Mouse (Mus musculus): ENCODE results near the gene Klri1. TPM values are rescaled to one million over a fixed set of nuclear protein-coding genes. Genes with fewer than 3 reads are reported as not detected.
"Not testable (repeated sequence)": the region's sequence is repeated elsewhere in the genome, so short reads cannot be mapped to it uniquely, and the experiment has no call there.

The Klri1 gene
- not detected for total RNA-seq (2021)

- no peak for DNase-seq
Observed at GRCm38 (mm10) chr6:129717032-129717431, at the start of gene Klri1. Gene Klri1 (minus strand): TSS chr6:129717132.

GRCm38 (mm10) chr6:129747654-129748032, 30.7 kb upstream of the Klri1 start:
- no peak for DNase-seq

- no peak for DNase-seq
Observed at GRCm38 (mm10) chr6:129747016-129747653, 30.2 kb upstream of the Klri1 start.

- no peak for DNase-seq
Observed at GRCm38 (mm10) chr6:129746151-129746550, 29.2 kb upstream of the Klri1 start.

- DNase-seq = no peak
Observed at GRCm38 (mm10) chr6:129740069-129740721, 23.3 kb upstream of the Klri1 start, which contains the start of gene Klri2. Gene Klri2 (minus strand): TSS chr6:129740484.

GRCm38 (mm10) chr6:129736414-129736813, 19.5 kb upstream of the Klri1 start:
- no peak for DNase-seq

- DNase-seq = no peak
Observed at GRCm38 (mm10) chr6:129727237-129727636, 10.3 kb upstream of the Klri1 start.

- no peak for DNase-seq
Observed at GRCm38 (mm10) chr6:129721390-129721789, 4.5 kb upstream of the Klri1 start.

- DNase-seq = no peak
Observed at GRCm38 (mm10) chr6:129720487-129720886, 3.6 kb upstream of the Klri1 start.

- DNase-seq = no peak
Observed at GRCm38 (mm10) chr6:129713566-129713965, 3.4 kb downstream of the Klri1 start.

- DNase-seq = not testable (repeated sequence)
Observed at GRCm38 (mm10) chr6:129691436-129691835, 25.5 kb downstream of the Klri1 start.

- DNase-seq = no peak
Observed at GRCm38 (mm10) chr6:129680379-129680778, 36.6 kb downstream of the Klri1 start.

- DNase-seq = no peak
Observed at GRCm38 (mm10) chr6:129678873-129679272, 38.1 kb downstream of the Klri1 start, which contains the start of gene Klrc1. Gene Klrc1 (minus strand): TSS chr6:129678973.

- DNase-seq = not testable (repeated sequence)
Observed at GRCm38 (mm10) chr6:129661301-129661700, 55.6 kb downstream of the Klri1 start.

- not testable (repeated sequence) for DNase-seq
Observed at GRCm38 (mm10) chr6:129660589-129660988, 56.3 kb downstream of the Klri1 start, which contains the start of gene Klrc2. Gene Klrc2 (minus strand): TSS chr6:129660689.

Small RNA genes lying within 50 kb of the gene (microRNA-seq; reads per million reads assigned to microRNA genes)
- 0 reads per million in 2 experiments for gene Mir680-1

Other genes starting within 250 kb of the Klri1 start
- under 1 TPM; 0.26 to 0.41 TPM for gene Olr1, start 210.0 kb downstream of the Klri1 start, total RNA-seq (2021)
- not detected for gene Tmem52b, start 204.6 kb downstream of the Klri1 start, total RNA-seq (2021)
- 10 to 100 TPM; 40.0 to 40.2 TPM for gene Gabarapl1, start 184.0 kb downstream of the Klri1 start, total RNA-seq (2021)
- not detected for gene Klre1, start 139.2 kb downstream of the Klri1 start, total RNA-seq (2021)
- gene Klrd1, start 125.3 kb downstream of the Klri1 start, total RNA-seq (2021) = not detected
- gene Klrk1, start 93.3 kb downstream of the Klri1 start, total RNA-seq (2021) = under 1 TPM in 1 of 2 experiments, not detected in 1; 0.17 TPM
- gene Klrc3, start 73.8 kb downstream of the Klri1 start, total RNA-seq (2021) = not detected
- not detected for gene Klrc2, start 56.4 kb downstream of the Klri1 start, total RNA-seq (2021)
- not detected for gene Klrc1, start 38.2 kb downstream of the Klri1 start, total RNA-seq (2021)
- gene Klri2, start 23.4 kb upstream of the Klri1 start, total RNA-seq (2021) = not detected
- gene Gm156, start 67.1 kb upstream of the Klri1 start, total RNA-seq (2021) = not detected
- not detected for gene Gm17631, start 145.5 kb upstream of the Klri1 start, total RNA-seq (2021)
- gene Klra17, start 159.5 kb upstream of the Klri1 start, total RNA-seq (2021) = not detected
- not detected for gene Klra5, start 200.5 kb upstream of the Klri1 start, total RNA-seq (2021)

Data from heart, postnatal 4 days (tissue).